Mouse (Mus musculus) spleen, adult 2 months (tissue): ENCODE data around the gene Tpst2. TPM values are rescaled to one million over a fixed set of nuclear protein-coding genes. Genes with fewer than 3 reads are reported as not detected.
A peak's percentile ranks its signal among the peaks of the same experiment; 100 is the strongest.

ENCODE experiments used
- DNase-seq, 2 experiments: peaks; one replicate each; pipeline versions ENCODE4 v3.0.0 to v3.0.0-alpha.2; 2012 to 2021; ENCODE audit warnings: low spot score in 2 of 2, low read depth in 1 of 2
- H3K27ac ChIP-seq: fragments of 200-500 bp; 2 replicates; pipeline ENCODE4 v1.5.1; 2012; ENCODE audit warnings: low read length, inconsistent platforms; ENCODE audit not compliant: insufficient read depth
- H3K27me3 ChIP-seq: fragments of 200-500 bp; 2 replicates; pipeline ENCODE4 v1.6.1; 2012; ENCODE audit warnings: mild to moderate bottlenecking, moderate library complexity, low read length, inconsistent platforms; ENCODE audit not compliant: control insufficient read depth, insufficient read depth
- H3K36me3 ChIP-seq: fragments of 200-500 bp; 2 replicates; pipeline ENCODE4 v1.6.1; 2012; ENCODE audit warnings: mild to moderate bottlenecking, low read length, inconsistent platforms; ENCODE audit not compliant: control insufficient read depth, insufficient read depth
- H3K4me1 ChIP-seq: fragments of 200-500 bp; 2 replicates; pipeline ENCODE4 v1.6.1; 2011; ENCODE audit warnings: inconsistent platforms; ENCODE audit not compliant: control insufficient read depth, insufficient read depth, insufficient read length
- H3K4me3 ChIP-seq: fragments of 200-500 bp; 2 replicates; pipeline ENCODE4 v1.5.1; 2011; ENCODE audit warnings: mild to moderate bottlenecking, inconsistent platforms; ENCODE audit not compliant: insufficient read depth, insufficient read length; ENCODE audit errors: extremely low read depth
- CTCF ChIP-seq: fragments of 200-500 bp; IDR thresholded peaks from 2 replicates; pipeline ENCODE4 v1.5.1; 2011; ENCODE audit warnings: mild to moderate bottlenecking, inconsistent platforms; ENCODE audit not compliant: insufficient read depth, insufficient read length, insufficient replicate concordance; ENCODE audit errors: extremely low read depth
- POLR2A ChIP-seq: fragments of 200-500 bp; IDR thresholded peaks from 2 replicates; pipeline ENCODE4 v1.6.1; 2011; ENCODE audit warnings: low read depth, low read length, inconsistent platforms
- WGBS: fragments of 180-500 bp; shearing (Covaris S2); methylation state at CpG from one replicate; pipeline ENCODE4 v1.1.7; 2018; 5-methylcytosine and 5-hydroxymethylcytosine counted together
- polyA plus RNA-seq: library from polyadenylated mRNA; depleted of rRNA; stranded (reverse); fragments of >200 nt; gene quantifications from 2 replicates; pipeline ENCODE4 v1.2.3, GENCODE M21; 2012

The Tpst2 gene
- polyA plus RNA-seq, 1 experiment, result 102 TPM

DNA sequence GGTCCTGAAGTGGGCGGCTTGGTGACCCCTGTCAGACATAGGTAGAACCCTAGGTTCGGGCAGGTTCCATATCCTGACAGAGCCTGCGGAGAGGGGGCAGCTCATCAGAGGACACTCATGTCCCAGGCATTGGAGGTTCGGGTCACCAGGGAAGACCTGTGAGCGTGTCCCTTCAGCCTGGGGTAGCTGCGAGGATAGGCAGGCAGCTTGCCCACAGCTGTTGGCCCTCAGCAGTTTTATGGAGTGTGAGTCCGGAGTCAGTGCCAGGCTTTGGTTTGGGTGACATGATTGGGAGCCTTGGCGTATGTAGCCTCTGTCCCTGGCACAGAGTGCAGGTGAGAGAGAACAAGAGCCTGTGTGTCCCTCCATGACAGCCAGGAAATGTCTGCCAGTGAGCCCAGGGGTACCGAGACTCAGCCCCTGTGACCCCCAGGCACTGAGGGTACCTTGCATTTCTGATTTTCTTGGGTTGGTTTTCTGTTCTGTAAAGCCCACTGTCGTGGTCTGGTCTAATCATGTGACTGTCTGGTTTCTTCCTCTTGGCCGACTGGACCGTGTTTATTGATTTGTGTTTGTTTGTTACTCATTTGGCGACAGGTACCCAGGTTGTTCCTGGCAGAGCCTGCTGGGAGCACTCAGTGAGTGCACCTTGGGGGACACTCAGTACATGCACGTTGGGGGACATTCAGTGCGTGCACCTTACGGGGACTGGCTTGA is 13.5 kb downstream of the Tpst2 start:
- peak overlapping the region; percentile 4; the same call in 1 of the 2 replicates for H3K4me3 ChIP-seq
- H3K4me1 ChIP-seq, result peaks cover 58% of the 10 kb centered on the region; the same call in 1 of the 2 replicates
- H3K36me3 ChIP-seq, result no peaks in the 10 kb centered on the region
- no peak for DNase-seq
- H3K27ac ChIP-seq, result no peak overlapping the region
- WGBS, result 86% methylated on average over 16 of the region's 16 CpGs
- H3K27me3 ChIP-seq, result no peaks in the 10 kb centered on the region
- TF ChIP-seq POLR2A (no peak), CTCF (no peak)

DNA sequence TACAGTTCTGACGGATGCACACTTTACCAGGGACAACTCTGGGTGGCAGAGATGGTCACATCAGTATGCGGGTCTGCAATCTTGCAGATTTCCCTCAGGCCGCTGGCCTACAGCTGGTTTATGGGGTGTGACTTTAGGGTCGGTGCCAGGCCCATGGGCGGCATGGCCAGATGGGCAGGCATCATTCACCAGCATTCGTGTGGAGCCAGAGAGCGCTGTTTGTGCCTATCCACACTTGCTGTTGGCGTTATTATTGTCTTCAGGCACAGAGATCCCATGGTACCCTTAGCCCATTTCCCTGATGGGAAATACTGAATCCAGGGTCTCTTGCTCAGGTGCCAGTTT is 14.0 kb downstream of the Tpst2 start:
- Histone ChIP-seq H3K27ac (no peak overlapping the region), H3K4me1 (peaks cover 60% of the 10 kb centered on the region; the same call in 1 of the 2 replicates), H3K36me3 (no peaks in the 10 kb centered on the region), H3K4me3 (no peak overlapping the region), H3K27me3 (no peaks in the 10 kb centered on the region)
- TF ChIP-seq CTCF, result no peak
- TF ChIP-seq POLR2A, result no peak
- 90% methylated on average over 8 of the region's 8 CpGs for WGBS
- no peak for DNase-seq

- Histone ChIP-seq H3K4me1 (peaks cover 54% of the 10 kb centered on the region; the same call in 1 of the 2 replicates), H3K27me3 (no peaks in the 10 kb centered on the region), H3K27ac (peak overlapping the region; percentile 54), H3K36me3 (no peaks in the 10 kb centered on the region), H3K4me3 (no peak overlapping the region)
- WGBS, result 25% methylated on average over 5 of the region's 5 CpGs
- DNase-seq, result peak in 1 of 2 experiments; percentile 65
- no peak for TF ChIP-seq POLR2A
- TF ChIP-seq CTCF, result no peak
Measured at GRCm38 (mm10) chr5:112291866-112292265, 15.4 kb downstream of the Tpst2 start.

DNA sequence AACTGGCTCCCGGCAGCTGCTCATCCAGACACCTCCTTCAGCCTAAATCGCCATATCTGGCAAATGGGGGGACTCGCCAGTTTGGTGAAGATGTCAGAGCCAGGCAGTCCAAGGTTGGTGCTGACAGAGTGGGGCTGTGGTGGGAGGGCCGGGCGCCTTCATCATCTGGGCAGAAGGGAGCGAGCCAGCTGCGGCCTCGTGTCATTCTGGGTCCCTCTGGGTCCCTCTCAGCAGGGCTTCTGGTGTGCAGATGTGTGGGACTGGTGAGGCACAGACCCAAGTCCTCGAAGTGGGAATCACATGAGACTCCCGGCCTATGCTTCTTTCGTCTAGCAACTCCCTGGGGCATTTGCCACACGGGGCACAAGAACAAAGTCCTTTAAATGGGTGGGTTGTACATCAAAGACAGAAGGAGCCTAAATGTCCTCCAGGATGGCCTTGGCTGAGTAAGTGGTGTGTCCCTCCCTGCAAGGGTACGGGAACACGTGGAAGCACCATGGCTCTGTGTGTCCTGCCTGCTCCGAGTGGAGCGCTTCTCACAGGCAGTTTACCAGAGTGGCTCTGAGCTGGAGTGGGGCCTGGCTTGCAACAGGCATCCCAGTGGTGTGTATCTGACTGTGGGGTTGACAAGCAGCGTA is 16.0 kb downstream of the Tpst2 start:
- Histone ChIP-seq H3K27me3 (no peaks in the 10 kb centered on the region), H3K36me3 (no peaks in the 10 kb centered on the region), H3K4me1 (peaks cover 55% of the 10 kb centered on the region; the same call in 1 of the 2 replicates), H3K4me3 (no peak overlapping the region), H3K27ac (peak overlapping the region; percentile 54)
- TF ChIP-seq CTCF (no peak), POLR2A (no peak)
- DNase-seq, result no peak
- 55% methylated on average over 17 of the region's 17 CpGs for WGBS

DNA sequence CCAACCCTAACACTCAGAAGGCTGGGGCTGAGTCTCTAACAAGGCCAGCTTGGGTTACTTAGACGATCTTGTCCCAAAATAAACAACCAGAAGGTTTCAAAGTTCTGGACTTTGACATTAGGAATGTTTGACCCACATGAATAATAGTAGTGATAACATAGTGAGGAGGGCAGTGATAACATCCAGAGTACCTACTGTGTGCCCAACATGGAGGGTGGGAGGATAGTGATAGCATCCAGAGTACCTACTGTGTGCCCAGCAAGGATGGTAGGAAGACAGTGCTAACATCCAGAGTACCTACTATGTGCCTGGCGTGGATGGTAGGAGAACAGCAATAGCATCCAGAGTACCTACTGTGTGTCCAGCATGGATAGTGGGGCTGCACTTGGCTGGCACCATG is 17.3 kb downstream of the Tpst2 start:
- 84% methylated on average over 2 of the region's 2 CpGs for WGBS
- no peak for DNase-seq
- Histone ChIP-seq H3K27ac (no peak overlapping the region), H3K36me3 (no peaks in the 10 kb centered on the region), H3K4me1 (peaks cover 55% of the 10 kb centered on the region), H3K27me3 (no peaks in the 10 kb centered on the region), H3K4me3 (no peak overlapping the region)
- no peak for TF ChIP-seq POLR2A
- TF ChIP-seq CTCF, result no peak

GRCm38 (mm10) chr5:112294696-112295095 is 18.2 kb downstream of the Tpst2 start:
- Histone ChIP-seq H3K4me1 (peaks cover 62% of the 10 kb centered on the region), H3K27ac (no peak overlapping the region), H3K4me3 (no peak overlapping the region), H3K36me3 (no peaks in the 10 kb centered on the region), H3K27me3 (no peaks in the 10 kb centered on the region)
- no peak for DNase-seq
- TF ChIP-seq CTCF, result no peak
- TF ChIP-seq POLR2A, result no peak
- WGBS, result 89% methylated on average over 4 of the region's 4 CpGs

DNA sequence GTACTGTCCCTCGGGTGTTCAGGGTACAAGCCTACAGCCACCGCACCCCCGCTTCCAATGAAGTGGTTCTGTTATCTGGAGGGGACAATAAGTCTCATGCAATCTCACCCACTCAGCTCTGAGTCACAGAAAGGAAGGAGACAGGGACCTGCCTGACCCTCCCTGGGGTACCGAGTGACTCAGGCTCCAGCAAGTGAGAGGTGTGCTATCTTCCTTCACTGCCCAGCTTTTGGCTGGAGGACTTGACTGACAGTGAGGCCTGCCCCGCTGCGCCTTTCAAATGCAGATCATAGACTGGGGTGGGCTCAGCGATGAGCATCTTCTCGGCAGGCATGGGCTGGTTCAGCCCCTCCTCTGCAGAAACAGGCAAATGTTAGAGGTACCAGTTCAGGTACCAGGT is 18.7 kb downstream of the Tpst2 start:
- H3K4me1 ChIP-seq, result peaks cover 66% of the 10 kb centered on the region
- TF ChIP-seq CTCF, result no peak
- no peak for TF ChIP-seq POLR2A
- DNase-seq, result no peak
- H3K36me3 ChIP-seq, result no peaks in the 10 kb centered on the region
- 76% methylated on average over 8 of the region's 8 CpGs for WGBS
- H3K27ac ChIP-seq, result no peak overlapping the region
- no peak overlapping the region for H3K4me3 ChIP-seq
- no peaks in the 10 kb centered on the region for H3K27me3 ChIP-seq
